Comparison of ENCODE assay signal across 26 mouse cellular contexts in genomic region chr19:22637786-22638185, GRCm38 (mm10).
"Had no signal": no experiment of that assay in that cellular context is flagged by ENCODE, and none has a peak within 500 bp of the region (broad histone marks: within the 10 kb centered on the region; RNA-seq: fewer than 3 reads in every experiment).

No protein-coding gene starts in this region.

- H3K4me1 ChIP-seq: limb, embryonic 12.5 days; liver, embryonic 13.5 days; liver, embryonic 15.5 days had no signal

- DNase-seq: gastrocnemius, postnatal 14 days; gastrocnemius, postnatal 36 days; heart, adult 11 months; heart, adult 2 months; heart, postnatal 14 days; heart, postnatal 36 days; kidney, adult 11 months; kidney, adult 2 months; kidney, postnatal 10 days; kidney, postnatal 25 days; kidney, postnatal 4 days; liver; liver, embryonic 13.5 days; liver, postnatal 0 days had no signal

- ATAC-seq: hindbrain, embryonic 16.5 days; intestine, embryonic 16.5 days; liver, postnatal 0 days had no signal

- H3K4me2 ChIP-seq: heart, embryonic 11.5 days; heart, embryonic 13.5 days; heart, embryonic 15.5 days; hindbrain, embryonic 14.5 days; kidney, embryonic 15.5 days; limb, embryonic 12.5 days; liver, embryonic 11.5 days; liver, embryonic 13.5 days; liver, embryonic 15.5 days had no signal

- H3K27me3 ChIP-seq: heart, embryonic 13.5 days; heart, embryonic 15.5 days; kidney, embryonic 15.5 days; limb, embryonic 12.5 days; liver, embryonic 13.5 days; liver, embryonic 15.5 days had no signal

- H3K9me3 ChIP-seq: heart, embryonic 13.5 days; heart, embryonic 15.5 days; kidney, embryonic 15.5 days; limb, embryonic 10.5 days; limb, embryonic 12.5 days; liver, embryonic 13.5 days; liver, embryonic 15.5 days had no signal

- H3K27ac ChIP-seq: heart, adult 2 months; heart, embryonic 13.5 days; heart, embryonic 15.5 days; hindbrain, embryonic 14.5 days; kidney, embryonic 15.5 days; left cerebral cortex, adult 2 months; limb, embryonic 10.5 days; limb, embryonic 12.5 days; liver, embryonic 13.5 days; liver, embryonic 15.5 days had no signal

- H3K4me3 ChIP-seq: heart, adult 2 months; heart, embryonic 13.5 days; heart, embryonic 15.5 days; kidney, embryonic 15.5 days; left cerebral cortex, adult 2 months; limb, embryonic 10.5 days; limb, embryonic 12.5 days; liver, embryonic 13.5 days; liver, embryonic 15.5 days had no signal

- H3K9ac ChIP-seq: heart, embryonic 13.5 days; heart, embryonic 15.5 days; hindbrain, embryonic 14.5 days; kidney, embryonic 15.5 days; limb, embryonic 12.5 days; liver, embryonic 13.5 days; liver, embryonic 15.5 days; liver, postnatal 0 days had no signal

- H3K36me3 ChIP-seq: heart, embryonic 13.5 days; heart, embryonic 15.5 days; kidney, embryonic 15.5 days; limb, embryonic 10.5 days; limb, embryonic 12.5 days; liver, embryonic 13.5 days; liver, embryonic 15.5 days had no signal
